Mouse (Mus musculus) ES-Bruce4 (cell line): ENCODE data around the gene Dennd4b.

Experiments
- CTCF ChIP-seq: IDR thresholded peaks from one replicate; pipeline ENCODE4 v1.8.1; 2011; ENCODE audit warnings: low read depth, low read length
- EP300 ChIP-seq: IDR thresholded peaks from 2 replicates; pipeline ENCODE4 v1.6.1; 2011; ENCODE audit warnings: low read depth, low read length; ENCODE audit not compliant: insufficient read depth

DNA sequence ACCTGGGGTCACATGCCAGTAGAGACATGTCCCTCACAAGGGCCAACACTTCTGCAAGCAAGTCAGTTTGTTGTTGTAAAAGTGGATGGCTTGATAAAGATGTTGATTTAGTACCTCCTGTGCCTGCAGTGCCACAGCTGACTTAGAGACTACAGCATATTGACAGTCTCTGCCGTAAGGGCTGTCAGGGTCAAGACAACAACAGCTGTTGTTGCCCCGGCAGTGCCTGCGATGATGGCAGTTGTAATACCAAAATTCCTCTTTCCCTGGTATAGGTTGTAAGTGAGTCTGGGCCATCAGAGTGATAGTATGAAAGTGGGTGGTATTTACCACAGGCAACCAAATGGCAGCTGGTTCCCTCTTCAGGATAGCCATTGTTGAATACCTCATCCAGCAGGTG is 40.8 kb downstream of the Dennd4b start:
- no peak for TF ChIP-seq EP300
- TF ChIP-seq CTCF = no peak
